Mouse (Mus musculus) brain, embryonic 14.5 days (tissue): ENCODE measurements around the gene Sstr4.

Experiments
- CTCF ChIP-seq: fragments of 200-500 bp; IDR thresholded peaks from 2 replicates; pipeline ENCODE4 v1.5.1; 2012; ENCODE audit warnings: inconsistent platforms, mild to moderate bottlenecking, moderate library complexity, borderline replicate concordance; ENCODE audit not compliant: insufficient read depth, insufficient read length; ENCODE audit errors: extremely low read depth
- POLR2A ChIP-seq: fragments of 200-500 bp; IDR thresholded peaks from 2 replicates; pipeline ENCODE4 v1.6.1; 2012; ENCODE audit warnings: mild to moderate bottlenecking, inconsistent platforms, borderline replicate concordance; ENCODE audit not compliant: poor library complexity, insufficient read depth, insufficient read length, severe bottlenecking; ENCODE audit errors: extremely low read depth

GRCm38 (mm10) chr2:148443249-148443958 lies 48.3 kb downstream of the Sstr4 start, which contains the start of gene Cd93:
- TF ChIP-seq CTCF: no peak
- no peak for TF ChIP-seq POLR2A
